Mouse (Mus musculus) stomach, embryonic 14.5 days (tissue): Measurements from ENCODE around the gene Fam149b. TPM values are rescaled to one million over a fixed set of nuclear protein-coding genes. Genes with fewer than 3 reads are reported as not detected.

Source experiments
- ATAC-seq: fragments of 200-750 bp; cut with Nextera tagmentation; 2 replicates; pipeline ENCODE4 v1.8.0; 2017; ENCODE audit warnings: low read depth, moderate TSS enrichment; ENCODE audit not compliant: insufficient number of reproducible peaks, insufficient read depth, low FRiP score
- H3K27ac ChIP-seq: fragments of 300-500 bp; sonication (generic); 2 replicates; pipeline ENCODE4 v1.5.1; 2014; ENCODE audit warnings: mild to moderate bottlenecking, low read length, moderate library complexity, mixed read lengths
- H3K27me3 ChIP-seq: fragments of 300-500 bp; sonication (generic); 2 replicates; pipeline ENCODE4 v1.6.1; 2014; ENCODE audit warnings: low read length, control low read depth, mixed read lengths; ENCODE audit not compliant: control insufficient read depth, insufficient read depth
- H3K36me3 ChIP-seq: fragments of 300-500 bp; sonication (generic); 2 replicates; pipeline ENCODE4 v1.6.1; 2014; ENCODE audit warnings: mild to moderate bottlenecking, control low read depth, low read length, moderate library complexity, mixed read lengths; ENCODE audit not compliant: control insufficient read depth, insufficient read depth
- H3K4me1 ChIP-seq: fragments of 300-500 bp; sonication (generic); 2 replicates; pipeline ENCODE4 v1.6.1; 2014; ENCODE audit warnings: low read length, control low read depth, mixed read lengths; ENCODE audit not compliant: control insufficient read depth, insufficient read depth
- H3K4me2 ChIP-seq: fragments of 300-500 bp; sonication (generic); replicated peaks from 2 replicates; pipeline ENCODE4 v1.6.1; 2014; ENCODE audit warnings: low read depth, low read length, control low read depth
- H3K4me3 ChIP-seq: fragments of 300-500 bp; sonication (generic); 2 replicates; pipeline ENCODE4 v1.5.1; 2014; ENCODE audit warnings: low read depth, low read length, control low read depth
- H3K9ac ChIP-seq: fragments of 300-500 bp; sonication (generic); replicated peaks from 2 replicates; pipeline ENCODE4 v1.6.1; 2014; ENCODE audit warnings: low read depth, mild to moderate bottlenecking, control low read depth, low read length, moderate library complexity, mixed read lengths
- H3K9me3 ChIP-seq: fragments of 300-500 bp; sonication (generic); 2 replicates; pipeline ENCODE4 v1.6.1; 2016; ENCODE audit warnings: low read depth, low read length, control low read depth; ENCODE audit not compliant: control insufficient read depth
- WGBS: fragments of 180-500 bp; shearing (Covaris S2); extraction: QIAGEN DNeasy Blood & Tissue Kit; methylation state at CpG from one replicate; pipeline ENCODE4 v1.1.7; 2014; 5-methylcytosine and 5-hydroxymethylcytosine counted together
- polyA plus RNA-seq: library from polyadenylated mRNA; unstranded; fragments of >200 nt; fragmentation: Nextera tagmentation; extraction: Ambion mirVana; gene quantifications from 2 replicates; pipeline ENCODE4 v1.2.1, GENCODE M21; 2014

Gene Fam149b
- polyA plus RNA-seq, 1 experiment from 2014 or later, result 41.7 TPM

- H3K4me3 ChIP-seq, result no peak overlapping the region
- no peak overlapping the region for H3K27ac ChIP-seq
- H3K4me2 ChIP-seq, result no peak overlapping the region
- H3K36me3 ChIP-seq, result peaks cover 36% of the 10 kb centered on the region
- H3K9ac ChIP-seq, result no peak overlapping the region
- no peaks in the 10 kb centered on the region for H3K4me1 ChIP-seq
- H3K27me3 ChIP-seq, result no peaks in the 10 kb centered on the region
- WGBS, result 81% methylated on average over 7 of the region's 7 CpGs
- ATAC-seq, result no peak
- H3K9me3 ChIP-seq, result no peaks in the 10 kb centered on the region
Observed at GRCm38 (mm10) chr14:20340866-20341265, 7.1 kb upstream of the Fam149b start.

GRCm38 (mm10) chr14:20345885-20346284 lies 2.1 kb upstream of the Fam149b start:
- 0 out of 2 replicates have a peak, but pooled peaks cover 7% of the 10 kb centered on the region for H3K4me1 ChIP-seq
- H3K9ac ChIP-seq, result no peak overlapping the region
- H3K27me3 ChIP-seq, result no peaks in the 10 kb centered on the region
- no peak overlapping the region for H3K27ac ChIP-seq
- H3K36me3 ChIP-seq, result peaks cover 22% of the 10 kb centered on the region; the same call in 1 of the 2 replicates
- H3K9me3 ChIP-seq, result no peaks in the 10 kb centered on the region
- no peak overlapping the region for H3K4me3 ChIP-seq
- ATAC-seq, result no peak
- WGBS, result 79% methylated on average over 9 of the region's 9 CpGs
- no peak overlapping the region for H3K4me2 ChIP-seq

GRCm38 (mm10) chr14:20347441-20347990 lies 446 bp upstream of the Fam149b start:
- peak; percentile 47; the same call in 1 of the 2 replicates for ATAC-seq

GRCm38 (mm10) chr14:20363230-20363629 lies 15.3 kb downstream of the Fam149b start:
- Histone ChIP-seq H3K4me2 (no peak overlapping the region), H3K4me3 (no peak overlapping the region), H3K27ac (no peak overlapping the region), H3K4me1 (no peaks in the 10 kb centered on the region), H3K9me3 (no peaks in the 10 kb centered on the region), H3K9ac (no peak overlapping the region), H3K27me3 (no peaks in the 10 kb centered on the region), H3K36me3 (peaks cover 61% of the 10 kb centered on the region)
- ATAC-seq, result no peak
- whole genome bisulfite sequencing, result 88% methylated on average over 4 of the region's 4 CpGs

More at GRCm38 (mm10) chr14:20347441-20347990, 446 bp upstream of the Fam149b start:
- Histone ChIP-seq H3K9me3 (no peaks in the 10 kb centered on the region), H3K9ac (peak overlapping the region; percentile 93), H3K4me3 (peak overlapping the region; percentile 81), H3K4me2 (peak overlapping the region; percentile 68), H3K4me1 (0 out of 2 replicates have a peak, but pooled peaks cover 7% of the 10 kb centered on the region), H3K36me3 (peaks cover 17% of the 10 kb centered on the region), H3K27ac (no peak overlapping the region; the same call in 1 of the 2 replicates), H3K27me3 (no peaks in the 10 kb centered on the region)
- WGBS, result 2% methylated on average over 15 of the region's 15 CpGs

- no peaks in the 10 kb centered on the region for H3K4me1 ChIP-seq
- H3K9ac ChIP-seq, result no peak overlapping the region
- no peaks in the 10 kb centered on the region for H3K9me3 ChIP-seq
- WGBS, result 92% methylated on average over 3 of the region's 3 CpGs
- no peaks in the 10 kb centered on the region for H3K27me3 ChIP-seq
- no peak overlapping the region for H3K27ac ChIP-seq
- H3K4me2 ChIP-seq, result no peak overlapping the region
- no peak overlapping the region for H3K4me3 ChIP-seq
- ATAC-seq, result no peak
- peaks cover 36% of the 10 kb centered on the region for H3K36me3 ChIP-seq
Observed at GRCm38 (mm10) chr14:20368271-20368670, 20.3 kb downstream of the Fam149b start.

GRCm38 (mm10) chr14:20370798-20371197 lies 22.8 kb downstream of the Fam149b start:
- 84% methylated on average over 7 of the region's 7 CpGs for WGBS
- Histone ChIP-seq H3K36me3 (peaks cover 29% of the 10 kb centered on the region), H3K27me3 (no peaks in the 10 kb centered on the region), H3K4me3 (no peak overlapping the region), H3K9ac (no peak overlapping the region), H3K4me2 (no peak overlapping the region), H3K4me1 (no peaks in the 10 kb centered on the region), H3K9me3 (no peaks in the 10 kb centered on the region), H3K27ac (no peak overlapping the region)
- ATAC-seq, result no peak

- Histone ChIP-seq H3K4me1 (no peaks in the 10 kb centered on the region), H3K4me3 (no peak overlapping the region), H3K9ac (no peak overlapping the region), H3K27ac (no peak overlapping the region), H3K36me3 (peaks cover 33% of the 10 kb centered on the region), H3K4me2 (no peak overlapping the region), H3K27me3 (no peaks in the 10 kb centered on the region), H3K9me3 (no peaks in the 10 kb centered on the region)
- ATAC-seq, result no peak
- 88% methylated on average over 1 of the region's 1 CpGs for WGBS
Observed at GRCm38 (mm10) chr14:20371854-20372253, 23.9 kb downstream of the Fam149b start.

- Histone ChIP-seq H3K9me3 (no peaks in the 10 kb centered on the region), H3K27me3 (no peaks in the 10 kb centered on the region), H3K36me3 (peaks cover 27% of the 10 kb centered on the region), H3K9ac (no peak overlapping the region), H3K4me2 (no peak overlapping the region), H3K4me3 (no peak overlapping the region), H3K4me1 (no peaks in the 10 kb centered on the region), H3K27ac (no peak overlapping the region)
- 55% methylated on average over 4 of the region's 4 CpGs for WGBS
- ATAC-seq, result no peak; the same call in 1 of the 2 replicates
Observed at GRCm38 (mm10) chr14:20377112-20377521, 29.2 kb downstream of the Fam149b start.
